Mouse (Mus musculus): ENCODE results near the gene Keap1. TPM values are rescaled to one million over a fixed set of nuclear protein-coding genes. Genes with fewer than 3 reads are reported as not detected.

The Keap1 gene
- total and polyA plus RNA-seq, 2 experiments from 2014 or later: 45.7 to 79.0 TPM

GRCm38 (mm10) chr9:21243826-21244427 lies 4.8 kb upstream of the Keap1 start:
- ATAC-seq (ENCODE audit: insufficient read depth, low read depth) (0 out of 2 replicates have a peak, but pooled peaks have one; percentile 2), DNase-seq (ENCODE audit: low spot score) (no peak)
- H3K36me3 ChIP-seq (replicated peaks; ENCODE audit: control insufficient read depth, insufficient read depth, low read length): no peaks in the 10 kb centered on the region
- no peaks in the 10 kb centered on the region for H3K9me3 ChIP-seq (replicated peaks; ENCODE audit: control insufficient read depth, low read length)
- peak overlapping the region; percentile 49 for H3K4me3 ChIP-seq (ENCODE audit: low read depth, low read length)
- H3K4me2 ChIP-seq (ENCODE audit: low read depth, low read length): peak overlapping the region; percentile 73
- no peak overlapping the region for H3K27ac ChIP-seq (ENCODE audit: low read depth)
- 6% methylated on average over 42 of the region's 42 CpGs for WGBS
- peak overlapping the region; percentile 32; the same call in 1 of the 2 replicates for H3K9ac ChIP-seq (replicated peaks; ENCODE audit: low read depth, low read length)
- peaks cover 13% of the 10 kb centered on the region for H3K4me1 ChIP-seq (ENCODE audit: control insufficient read depth, insufficient read depth)
- peaks cover 60% of the 10 kb centered on the region for H3K27me3 ChIP-seq (ENCODE audit: control insufficient read depth, insufficient read depth, low read length)
- TF ChIP-seq CTCF (IDR thresholded peaks at IDR 0.05; ENCODE audit: low read depth) (no peak), EP300 (IDR thresholded peaks at IDR 0.05; ENCODE audit: low read depth) (no peak)

- 8% methylated on average over 11 of the region's 11 CpGs for WGBS
- no peak for ATAC-seq (ENCODE audit: insufficient read depth, low read depth)
Observed at GRCm38 (mm10) chr9:21241343-21241742, 2.2 kb upstream of the Keap1 start.

GRCm38 (mm10) chr9:21239465-21239848 lies 296 bp upstream of the Keap1 start:
- H3K36me3 ChIP-seq (replicated peaks; ENCODE audit: control insufficient read depth, insufficient read depth, low read length): peaks cover 20% of the 10 kb centered on the region; the same call in 1 of the 2 replicates
- ATAC-seq (ENCODE audit: insufficient read depth, low read depth): no peak
- H3K4me2 ChIP-seq (ENCODE audit: low read depth, low read length): peak overlapping the region; percentile 67
- H3K4me3 ChIP-seq (ENCODE audit: low read depth, low read length): peak overlapping the region; percentile 85
- peak overlapping the region; percentile 97 for H3K27ac ChIP-seq (ENCODE audit: low read depth)
- H3K9me3 ChIP-seq (replicated peaks; ENCODE audit: control insufficient read depth, low read length): no peaks in the 10 kb centered on the region
- H3K4me1 ChIP-seq (ENCODE audit: control insufficient read depth, insufficient read depth): peaks cover 17% of the 10 kb centered on the region
- DNase-seq (ENCODE audit: low spot score): no peak
- TF ChIP-seq CTCF (IDR thresholded peaks at IDR 0.05; ENCODE audit: low read depth) (no peak), EP300 (IDR thresholded peaks at IDR 0.05; ENCODE audit: low read depth) (0 out of 2 replicates have a peak, but pooled peaks have one; percentile 7)
- peaks cover 20% of the 10 kb centered on the region for H3K27me3 ChIP-seq (ENCODE audit: control insufficient read depth, insufficient read depth, low read length)
- peak overlapping the region; percentile 94 for H3K9ac ChIP-seq (replicated peaks; ENCODE audit: low read depth, low read length)
- WGBS: 39% methylated on average over 4 of the region's 4 CpGs

More at GRCm38 (mm10) chr9:21241343-21241742, 2.2 kb upstream of the Keap1 start:
- Histone ChIP-seq H3K27me3 (ENCODE audit: control insufficient read depth, insufficient read depth, low read length) (peaks cover 39% of the 10 kb centered on the region), H3K36me3 (replicated peaks; ENCODE audit: control insufficient read depth, insufficient read depth, low read length) (0 out of 2 replicates have a peak, but pooled peaks cover 4% of the 10 kb centered on the region), H3K4me1 (ENCODE audit: control insufficient read depth, insufficient read depth) (peaks cover 22% of the 10 kb centered on the region), H3K4me3 (ENCODE audit: low read depth, low read length) (no peak overlapping the region), H3K9ac (replicated peaks; ENCODE audit: low read depth, low read length) (no peak overlapping the region), H3K27ac (ENCODE audit: low read depth) (no peak overlapping the region), H3K4me2 (ENCODE audit: low read depth, low read length) (no peak overlapping the region), H3K9me3 (replicated peaks; ENCODE audit: control insufficient read depth, low read length) (no peaks in the 10 kb centered on the region)
- peak; percentile 85 for DNase-seq (ENCODE audit: low spot score)
- no peak for TF ChIP-seq EP300 (IDR thresholded peaks at IDR 0.05; ENCODE audit: low read depth)
- TF ChIP-seq CTCF (IDR thresholded peaks at IDR 0.05; ENCODE audit: low read depth): peak; percentile 98

- WGBS: under 1% methylated on average over 31 of the region's 31 CpGs
- Histone ChIP-seq H3K4me1 (ENCODE audit: control insufficient read depth, insufficient read depth) (peaks cover 9% of the 10 kb centered on the region; the same call in 1 of the 2 replicates), H3K27me3 (ENCODE audit: control insufficient read depth, insufficient read depth, low read length) (peaks cover 7% of the 10 kb centered on the region), H3K36me3 (replicated peaks; ENCODE audit: control insufficient read depth, insufficient read depth, low read length) (peaks cover 33% of the 10 kb centered on the region), H3K9ac (replicated peaks; ENCODE audit: low read depth, low read length) (peak overlapping the region; percentile 94), H3K27ac (ENCODE audit: low read depth) (peak overlapping the region; percentile 97), H3K4me2 (ENCODE audit: low read depth, low read length) (peak overlapping the region; percentile 67), H3K9me3 (replicated peaks; ENCODE audit: control insufficient read depth, low read length) (no peaks in the 10 kb centered on the region), H3K4me3 (ENCODE audit: low read depth, low read length) (peak overlapping the region; percentile 85)
- ATAC-seq (ENCODE audit: insufficient read depth, low read depth): peak; percentile 34
- peak; percentile 91 for DNase-seq (ENCODE audit: low spot score)
- TF ChIP-seq EP300 (IDR thresholded peaks at IDR 0.05; ENCODE audit: low read depth): no peak
- no peak for TF ChIP-seq CTCF (IDR thresholded peaks at IDR 0.05; ENCODE audit: low read depth)
Observed at GRCm38 (mm10) chr9:21238004-21238732, 993 bp downstream of the Keap1 start.

- H3K27me3 ChIP-seq (ENCODE audit: control insufficient read depth, insufficient read depth, low read length): peaks cover 3% of the 10 kb centered on the region; the same call in 1 of the 2 replicates
Observed at GRCm38 (mm10) chr9:21237368-21238003, 1.7 kb downstream of the Keap1 start.

More at GRCm38 (mm10) chr9:21237368-21238003, 1.7 kb downstream of the Keap1 start:
- H3K4me3 ChIP-seq (ENCODE audit: low read depth, low read length): peak overlapping the region; percentile 85
- ATAC-seq (ENCODE audit: insufficient read depth, low read depth) (peak; percentile 15; the same call in 1 of the 2 replicates), DNase-seq (ENCODE audit: low spot score) (no peak)
- H3K9ac ChIP-seq (replicated peaks; ENCODE audit: low read depth, low read length): peak overlapping the region; percentile 94
- H3K4me2 ChIP-seq (ENCODE audit: low read depth, low read length): peak overlapping the region; percentile 67
- no peaks in the 10 kb centered on the region for H3K9me3 ChIP-seq (replicated peaks; ENCODE audit: control insufficient read depth, low read length)
- peak overlapping the region; percentile 97 for H3K27ac ChIP-seq (ENCODE audit: low read depth)
- peaks cover 9% of the 10 kb centered on the region; the same call in 1 of the 2 replicates for H3K4me1 ChIP-seq (ENCODE audit: control insufficient read depth, insufficient read depth)
- H3K36me3 ChIP-seq (replicated peaks; ENCODE audit: control insufficient read depth, insufficient read depth, low read length): peaks cover 39% of the 10 kb centered on the region
- TF ChIP-seq CTCF (IDR thresholded peaks at IDR 0.05; ENCODE audit: low read depth) (peak; percentile 20; the same call in 1 of the 2 replicates), EP300 (IDR thresholded peaks at IDR 0.05; ENCODE audit: low read depth) (no peak)
- 13% methylated on average over 19 of the region's 19 CpGs for WGBS
